Mouse (Mus musculus): ENCODE results near the gene Gm4305. TPM values are rescaled to one million over a fixed set of nuclear protein-coding genes. Genes with fewer than 3 reads are reported as not detected.
"Not testable (repeated sequence)": the region's sequence is repeated elsewhere in the genome, so short reads cannot be mapped to it uniquely, and the experiment has no call there.

Gene Gm4305
- not detected in 2 replicates for polyA plus RNA-seq (2016; fragmentation: Nextera tagmentation; extraction: Ambion mirVana)

DNA sequence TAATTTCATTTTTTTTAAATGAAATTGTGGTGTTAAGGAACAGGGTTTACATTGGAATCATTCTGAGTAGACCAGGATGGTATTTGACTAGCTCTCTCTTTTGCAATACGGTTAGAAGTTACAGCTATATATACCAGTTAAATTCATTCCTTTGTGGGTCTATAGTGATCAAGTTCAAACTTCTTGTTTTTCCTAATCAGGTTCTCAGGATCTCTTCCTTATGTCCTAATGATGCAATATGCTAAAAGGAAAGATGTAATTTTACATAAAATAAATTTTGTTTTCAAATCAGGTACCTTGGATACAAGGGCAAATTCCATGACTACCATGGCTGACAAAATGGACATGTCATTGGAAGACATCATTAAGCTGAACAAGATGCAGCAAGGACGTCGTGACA lies at the start of gene Gm4305:
Gene Gm4305, plus strand, starts transcription at position 301 of the 400 bp plus-strand sequence.
- H3K4me1 ChIP-seq; H3K9me3 ChIP-seq; H3K36me3 ChIP-seq (replicated peaks); DNase-seq (ENCODE audit: extremely low spot score, low spot score); H3K27me3 ChIP-seq (ENCODE audit: poor library complexity, severe bottlenecking); H3K4me3 ChIP-seq; H3K27ac ChIP-seq: not testable (repeated sequence)
- no CpG with 5 or more reads among the region's 3 CpGs for WGBS

DNA sequence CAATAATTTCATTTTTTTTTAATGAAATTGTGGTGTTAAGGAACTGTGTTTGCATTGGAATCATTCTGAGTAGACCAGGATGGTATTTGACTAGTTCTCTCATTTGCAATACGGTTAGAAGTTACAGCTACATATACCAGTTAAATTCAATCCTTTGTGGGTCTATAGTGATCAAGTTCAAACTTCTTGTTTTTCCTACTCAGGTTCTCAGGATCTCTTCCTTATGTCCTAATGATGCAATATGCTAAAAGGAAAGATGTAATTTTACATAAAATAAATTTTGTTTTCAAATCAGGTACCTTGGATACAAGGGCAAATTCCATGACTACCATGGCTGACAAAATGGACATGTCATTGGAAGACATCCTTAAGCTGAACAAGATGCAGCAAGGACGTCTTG lies 15.5 kb upstream of the Gm4305 start, which contains the start of gene Gm4301:
Gene Gm4301, plus strand, starts transcription at position 301 of the 400 bp plus-strand sequence.
- not testable (repeated sequence) for H3K27me3 ChIP-seq (ENCODE audit: poor library complexity, severe bottlenecking); H3K36me3 ChIP-seq (replicated peaks); H3K27ac ChIP-seq; DNase-seq (ENCODE audit: extremely low spot score, low spot score); H3K4me1 ChIP-seq; H3K9me3 ChIP-seq; H3K4me3 ChIP-seq
- no CpG with 5 or more reads among the region's 2 CpGs for WGBS

DNA sequence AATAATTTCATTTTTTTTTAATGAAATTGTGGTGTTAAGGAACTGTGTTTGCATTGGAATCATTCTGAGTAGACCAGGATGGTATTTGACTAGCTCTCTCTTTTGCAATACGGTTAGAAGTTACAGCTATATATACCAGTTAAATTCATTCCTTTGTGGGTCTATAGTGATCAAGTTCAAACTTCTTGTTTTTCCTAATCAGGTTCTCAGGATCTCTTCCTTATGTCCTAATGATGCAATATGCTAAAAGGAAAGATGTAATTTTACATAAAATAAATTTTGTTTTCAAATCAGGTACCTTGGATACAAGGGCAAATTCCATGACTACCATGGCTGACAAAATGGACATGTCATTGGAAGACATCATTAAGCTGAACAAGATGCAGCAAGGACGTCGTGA lies 10.4 kb upstream of the Gm4305 start, which contains the start of gene Gm4302:
Gene Gm4302, plus strand, starts transcription at position 301 of the 400 bp plus-strand sequence.
- H3K4me1 ChIP-seq: not testable (repeated sequence)

DNA sequence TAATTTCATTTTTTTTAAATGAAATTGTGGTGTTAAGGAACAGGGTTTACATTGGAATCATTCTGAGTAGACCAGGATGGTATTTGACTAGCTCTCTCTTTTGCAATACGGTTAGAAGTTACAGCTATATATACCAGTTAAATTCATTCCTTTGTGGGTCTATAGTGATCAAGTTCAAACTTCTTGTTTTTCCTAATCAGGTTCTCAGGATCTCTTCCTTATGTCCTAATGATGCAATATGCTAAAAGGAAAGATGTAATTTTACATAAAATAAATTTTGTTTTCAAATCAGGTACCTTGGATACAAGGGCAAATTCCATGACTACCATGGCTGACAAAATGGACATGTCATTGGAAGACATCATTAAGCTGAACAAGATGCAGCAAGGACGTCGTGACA lies 5.2 kb upstream of the Gm4305 start, which contains the start of gene Gm4303:
Gene Gm4303, plus strand, starts transcription at position 301 of the 400 bp plus-strand sequence.
- not testable (repeated sequence) for H3K27ac ChIP-seq; H3K4me3 ChIP-seq; H3K27me3 ChIP-seq (ENCODE audit: poor library complexity, severe bottlenecking); H3K9me3 ChIP-seq; H3K4me1 ChIP-seq; DNase-seq (ENCODE audit: extremely low spot score, low spot score); H3K36me3 ChIP-seq (replicated peaks)
- no CpG with 5 or more reads among the region's 3 CpGs for WGBS

More for the DNA sequence above, 10.4 kb upstream of the Gm4305 start, which contains the start of gene Gm4302:
- H3K36me3 ChIP-seq (replicated peaks); H3K27me3 ChIP-seq (ENCODE audit: poor library complexity, severe bottlenecking); H3K27ac ChIP-seq; H3K9me3 ChIP-seq; H3K4me3 ChIP-seq; DNase-seq (ENCODE audit: extremely low spot score, low spot score): not testable (repeated sequence)
- WGBS: no CpG with 5 or more reads among the region's 3 CpGs

DNA sequence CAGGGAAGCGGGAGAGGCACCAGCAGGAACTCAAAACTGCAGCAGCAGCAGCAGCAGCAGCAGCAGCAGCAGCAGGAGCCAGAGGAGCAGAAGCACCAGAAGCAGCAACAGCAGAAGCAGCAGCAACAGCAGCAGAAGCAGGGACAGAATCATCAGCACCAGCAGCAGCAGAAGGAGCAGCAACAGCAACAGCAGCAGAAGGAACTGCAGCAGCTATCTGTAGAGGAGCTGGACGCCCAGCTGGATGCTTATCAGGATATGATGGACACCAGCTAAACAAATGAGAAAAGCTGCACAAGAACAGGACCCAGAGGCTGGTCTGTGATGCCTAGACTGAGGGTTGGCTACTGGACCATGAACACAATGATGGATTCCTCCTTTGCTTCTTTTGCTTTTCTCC lies 5.9 kb downstream of the Gm4305 start:
- not testable (repeated sequence) for H3K36me3 ChIP-seq (replicated peaks); H3K9me3 ChIP-seq; DNase-seq (ENCODE audit: extremely low spot score, low spot score); H3K27ac ChIP-seq; H3K4me1 ChIP-seq; H3K4me3 ChIP-seq; H3K27me3 ChIP-seq (ENCODE audit: poor library complexity, severe bottlenecking)
- 85% methylated on average over 2 of the region's 2 CpGs for WGBS

DNA sequence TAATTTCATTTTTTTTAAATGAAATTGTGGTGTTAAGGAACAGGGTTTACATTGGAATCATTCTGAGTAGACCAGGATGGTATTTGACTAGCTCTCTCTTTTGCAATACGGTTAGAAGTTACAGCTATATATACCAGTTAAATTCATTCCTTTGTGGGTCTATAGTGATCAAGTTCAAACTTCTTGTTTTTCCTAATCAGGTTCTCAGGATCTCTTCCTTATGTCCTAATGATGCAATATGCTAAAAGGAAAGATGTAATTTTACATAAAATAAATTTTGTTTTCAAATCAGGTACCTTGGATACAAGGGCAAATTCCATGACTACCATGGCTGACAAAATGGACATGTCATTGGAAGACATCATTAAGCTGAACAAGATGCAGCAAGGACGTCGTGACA lies 10.1 kb downstream of the Gm4305 start, which contains the start of gene Gm4307:
Gene Gm4307, plus strand, starts transcription at position 301 of the 400 bp plus-strand sequence.
- H3K4me1 ChIP-seq; H3K36me3 ChIP-seq (replicated peaks); H3K9me3 ChIP-seq; H3K27ac ChIP-seq; H3K4me3 ChIP-seq; H3K27me3 ChIP-seq (ENCODE audit: poor library complexity, severe bottlenecking); DNase-seq (ENCODE audit: extremely low spot score, low spot score): not testable (repeated sequence)
- no CpG with 5 or more reads among the region's 3 CpGs for WGBS

DNA sequence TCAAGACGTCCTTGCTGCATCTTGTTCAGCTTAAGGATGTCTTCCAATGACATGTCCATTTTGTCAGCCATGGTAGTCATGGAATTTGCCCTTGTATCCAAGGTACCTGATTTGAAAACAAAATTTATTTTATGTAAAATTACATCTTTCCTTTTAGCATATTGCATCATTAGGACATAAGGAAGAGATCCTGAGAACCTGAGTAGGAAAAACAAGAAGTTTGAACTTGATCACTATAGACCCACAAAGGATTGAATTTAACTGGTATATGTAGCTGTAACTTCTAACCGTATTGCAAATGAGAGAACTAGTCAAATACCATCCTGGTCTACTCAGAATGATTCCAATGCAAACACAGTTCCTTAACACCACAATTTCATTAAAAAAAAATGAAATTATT lies 31.6 kb downstream of the Gm4305 start, which contains the start of gene Gm4312:
Gene Gm4312, minus strand, starts transcription at position 101 of the 400 bp plus-strand sequence.
- H3K27me3 ChIP-seq (ENCODE audit: poor library complexity, severe bottlenecking); H3K4me3 ChIP-seq; H3K27ac ChIP-seq; H3K36me3 ChIP-seq (replicated peaks); H3K9me3 ChIP-seq; DNase-seq (ENCODE audit: extremely low spot score, low spot score); H3K4me1 ChIP-seq: not testable (repeated sequence)
- no CpG with 5 or more reads among the region's 2 CpGs for WGBS

Other genes with a start within 250 kb of the Gm4305 start
- gene Gm4301, start 15.4 kb upstream of the Gm4305 start, polyA plus RNA-seq (2016; fragmentation: Nextera tagmentation; extraction: Ambion mirVana): not detected in 2 replicates
- not detected in 2 replicates for gene Gm4302, start 10.3 kb upstream of the Gm4305 start, polyA plus RNA-seq (2016; fragmentation: Nextera tagmentation; extraction: Ambion mirVana)
- gene Gm4303, start 5.1 kb upstream of the Gm4305 start, polyA plus RNA-seq (2016; fragmentation: Nextera tagmentation; extraction: Ambion mirVana): not detected in 2 replicates
- gene Gm4307, start 10.2 kb downstream of the Gm4305 start, polyA plus RNA-seq (2016; fragmentation: Nextera tagmentation; extraction: Ambion mirVana): not detected in 2 replicates
- gene Gm4312, start 31.5 kb downstream of the Gm4305 start, polyA plus RNA-seq (2016; fragmentation: Nextera tagmentation; extraction: Ambion mirVana): not detected in 2 replicates
- gene Tmtc3, start 136.3 kb downstream of the Gm4305 start, polyA plus RNA-seq (2016; fragmentation: Nextera tagmentation; extraction: Ambion mirVana): 20.6 and 22.9 TPM in 2 replicates
- gene Cep290, start 136.5 kb downstream of the Gm4305 start, polyA plus RNA-seq (2016; fragmentation: Nextera tagmentation; extraction: Ambion mirVana): 5.8 and 7.1 TPM in 2 replicates
- gene 4930430F08Rik, start 239.3 kb downstream of the Gm4305 start, polyA plus RNA-seq (2016; fragmentation: Nextera tagmentation; extraction: Ambion mirVana): 10.4 and 11.8 TPM in 2 replicates
- not detected in 2 replicates for gene 1700017N19Rik, start 239.4 kb downstream of the Gm4305 start, polyA plus RNA-seq (2016; fragmentation: Nextera tagmentation; extraction: Ambion mirVana)

Measured in forebrain, embryonic 10.5 days (tissue).